Mouse (Mus musculus) heart, adult 11 months (tissue): ENCODE data around the gene Hmx1.

Source experiments
- DNase-seq: peaks from one replicate; pipeline ENCODE4 v3.0.0; 2022

Hmx1 gene

DNA sequence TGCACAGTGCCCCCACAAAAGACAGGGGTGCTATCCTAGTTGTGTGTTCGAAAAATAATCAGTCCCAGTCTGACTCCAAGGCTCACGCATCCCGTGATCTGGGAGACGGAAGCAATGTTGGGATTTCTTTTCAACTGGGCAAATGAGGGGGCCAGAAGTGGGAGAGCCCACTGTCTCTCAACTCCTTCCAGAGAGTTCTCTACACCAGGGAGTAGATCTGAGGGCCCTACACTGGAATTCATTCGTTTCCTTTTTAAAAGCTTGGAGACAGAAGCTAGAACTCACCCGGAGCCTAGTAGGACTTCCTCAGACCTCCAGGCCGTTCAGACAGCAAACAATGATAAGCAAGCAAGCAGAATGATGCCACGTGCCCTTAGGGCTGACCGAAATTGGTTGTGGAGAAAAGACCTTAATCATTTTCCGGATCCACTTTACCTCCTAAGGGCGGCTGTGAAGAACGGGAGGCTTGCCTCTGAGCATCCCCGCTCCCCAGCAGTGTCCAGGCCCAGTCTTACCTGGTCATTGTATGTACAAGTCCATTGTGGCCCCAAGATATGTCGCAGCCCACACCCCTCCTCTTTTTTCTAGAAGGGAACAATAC is 9.5 kb downstream of the Hmx1 start:
- no peak for DNase-seq

DNA sequence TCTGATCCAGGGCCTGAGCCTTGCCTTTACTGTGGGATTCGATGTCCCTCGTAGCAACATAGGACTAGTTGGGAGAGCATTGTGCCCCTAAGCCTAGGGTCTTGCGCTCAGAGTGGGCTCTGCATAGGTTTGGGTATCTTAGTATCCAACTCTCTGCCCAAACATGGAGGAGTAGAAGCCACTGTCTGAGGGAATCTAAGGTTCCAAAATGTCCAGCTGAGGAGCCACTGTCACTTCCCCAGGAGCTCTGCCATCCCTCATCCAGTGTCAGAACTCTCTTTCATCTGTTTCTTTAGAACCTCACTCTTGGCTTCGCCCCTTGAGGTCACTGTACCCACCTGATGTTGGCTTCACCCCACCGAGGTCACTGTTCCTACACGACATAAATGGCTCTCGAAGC is 10.2 kb downstream of the Hmx1 start:
- no peak for DNase-seq

DNA sequence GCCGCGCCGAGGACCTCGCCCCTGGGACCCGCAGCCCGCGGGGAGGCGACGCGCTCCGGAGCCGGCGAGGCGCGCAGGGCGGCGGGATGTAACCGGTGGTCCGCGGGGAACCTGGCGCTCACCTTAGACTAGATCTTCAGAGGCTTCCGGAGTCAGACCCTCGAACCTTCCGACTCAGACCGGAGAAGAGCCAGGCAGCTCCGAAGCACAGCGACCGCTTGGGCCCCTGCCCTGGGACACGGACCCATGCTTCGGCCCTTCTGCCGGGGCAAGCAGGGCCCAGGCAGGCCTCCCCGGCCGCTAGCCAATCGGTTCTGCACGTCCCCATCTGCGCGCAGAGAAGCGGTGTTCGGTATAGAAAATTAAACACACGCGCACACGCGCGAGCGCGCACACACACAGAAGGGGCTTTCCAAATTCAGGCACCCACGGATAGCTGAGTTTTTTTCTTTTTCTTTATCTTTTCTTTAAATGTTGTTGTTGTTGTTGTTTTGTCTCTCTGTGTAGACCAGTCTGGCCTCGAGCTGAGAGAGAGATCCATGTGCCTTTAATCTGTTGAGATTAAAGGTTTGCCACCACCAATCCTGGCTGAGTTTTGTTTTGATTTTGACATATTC is 10.9 kb downstream of the Hmx1 start:
- no peak for DNase-seq

DNA sequence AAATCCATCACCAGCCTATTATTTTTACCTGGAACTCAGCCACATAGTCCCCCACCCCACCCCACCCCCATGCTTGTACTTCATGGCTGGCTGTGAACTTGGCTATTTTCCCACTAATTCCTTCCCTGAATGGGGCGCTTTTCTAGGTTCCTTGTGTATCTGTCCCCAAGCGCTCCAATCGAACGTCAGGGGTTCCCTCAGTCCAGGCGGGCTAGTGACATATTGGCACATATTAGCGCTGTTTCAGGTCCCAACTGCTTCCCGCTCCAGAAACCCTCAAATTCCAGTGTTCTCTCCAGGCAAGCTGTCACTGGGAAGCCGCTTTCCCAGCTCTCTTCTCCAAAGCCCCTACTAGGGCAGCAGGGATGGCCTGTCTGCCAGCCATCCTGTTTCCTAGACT is 12.3 kb downstream of the Hmx1 start:
- DNase-seq = no peak

DNA sequence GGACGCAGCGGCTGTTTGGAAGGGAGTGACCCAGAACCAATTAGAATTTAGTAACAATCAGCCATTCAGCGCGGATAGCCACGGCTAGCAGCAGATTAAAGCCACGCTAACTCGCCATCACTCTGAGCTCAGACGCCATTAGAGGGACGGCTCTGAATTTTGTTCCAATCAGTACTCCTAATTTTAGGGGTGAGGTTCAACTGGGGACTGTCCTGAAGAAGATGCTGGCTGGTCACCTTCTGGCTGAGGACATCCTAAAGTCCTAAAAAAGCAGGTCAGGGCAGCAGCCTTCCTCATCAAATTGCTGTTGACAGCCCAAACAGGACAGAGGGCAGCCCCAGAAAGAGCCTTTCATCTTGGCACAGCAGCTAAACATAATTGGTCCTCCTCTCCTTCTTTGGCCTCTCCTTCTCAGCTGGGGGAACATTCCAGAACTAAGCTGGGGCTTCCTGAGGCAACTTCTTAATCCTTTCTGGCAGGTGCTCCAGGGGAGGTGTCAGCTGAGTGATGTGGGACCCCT is 18.6 kb downstream of the Hmx1 start:
- no peak for DNase-seq

DNA sequence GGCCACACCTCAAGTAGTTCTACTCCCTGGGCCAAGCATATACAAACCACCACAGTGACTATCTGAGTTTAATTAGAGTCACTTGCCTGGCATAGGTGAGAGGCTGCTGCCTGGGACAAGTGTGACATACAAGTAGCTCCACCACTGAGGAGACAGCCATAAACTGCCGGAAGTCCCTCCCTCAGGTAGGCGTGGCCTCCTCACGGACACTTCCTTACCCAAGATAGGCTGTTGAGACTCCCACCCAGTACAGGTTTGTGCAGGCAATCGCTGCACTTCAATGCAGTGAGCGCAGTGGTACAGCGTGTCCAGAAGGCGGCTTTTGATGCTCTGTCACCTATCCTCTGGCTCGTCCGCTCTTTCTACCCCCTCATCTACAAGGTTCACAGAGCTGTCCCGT is 22.1 kb downstream of the Hmx1 start:
- DNase-seq = no peak

DNA sequence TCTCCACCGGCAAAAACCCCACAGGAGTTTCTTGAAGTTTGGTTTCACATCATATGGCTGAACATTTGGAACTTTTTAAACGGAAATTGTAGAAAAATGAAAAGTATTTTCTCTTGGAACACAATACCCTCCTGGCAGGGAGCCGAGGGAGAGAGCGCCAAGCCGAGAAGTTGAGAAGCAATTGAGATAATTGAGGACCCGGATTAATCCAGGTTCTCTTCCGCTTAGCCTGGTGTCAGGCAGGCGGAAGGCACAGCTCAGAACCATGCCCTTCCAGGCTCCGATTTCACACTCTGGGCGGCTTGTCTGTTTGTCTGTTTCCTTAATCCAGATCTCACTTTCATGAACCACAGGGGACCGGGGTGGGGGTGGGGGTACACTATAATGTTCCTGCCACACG is 23.9 kb downstream of the Hmx1 start:
- no peak for DNase-seq

DNA sequence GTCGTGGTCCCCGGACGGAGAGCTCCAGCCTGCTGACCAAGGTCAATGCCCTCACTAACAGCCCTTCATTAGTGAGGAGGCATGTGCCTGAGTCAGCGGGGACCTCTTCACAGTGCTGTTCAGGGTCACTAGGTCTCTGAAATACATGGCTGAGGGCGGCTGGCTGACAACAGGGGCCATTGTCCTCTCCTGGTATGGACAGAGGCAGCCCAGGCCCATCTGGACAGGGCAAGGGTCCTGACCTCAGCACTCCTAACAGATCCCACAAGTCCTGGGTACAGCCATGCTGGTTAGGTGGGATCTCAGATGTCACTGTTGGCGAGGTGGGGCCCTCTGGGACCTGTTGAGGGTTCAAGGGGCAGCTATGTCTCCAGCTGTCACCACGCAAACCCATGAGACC is 28.8 kb downstream of the Hmx1 start:
- no peak for DNase-seq

DNA sequence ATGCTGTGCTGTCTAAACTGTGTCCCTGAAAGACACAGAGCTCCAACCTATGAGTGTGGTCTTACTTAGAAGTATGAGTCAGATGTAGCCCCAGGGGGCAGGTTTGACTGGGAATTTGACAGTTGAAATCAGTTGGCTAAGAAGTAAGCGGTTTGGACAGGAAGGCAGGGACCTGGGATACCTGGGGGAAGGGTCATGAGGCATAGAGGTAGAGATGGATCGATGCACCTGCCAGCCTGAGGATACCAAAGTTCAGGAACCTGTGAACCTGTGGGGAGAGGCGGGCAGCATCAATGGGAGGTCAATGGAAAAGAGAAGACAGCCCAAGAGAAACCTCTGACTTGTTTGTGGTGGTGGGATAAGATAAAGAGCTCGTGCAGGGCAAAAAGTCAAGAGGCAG is 32.7 kb downstream of the Hmx1 start:
- no peak for DNase-seq

DNA sequence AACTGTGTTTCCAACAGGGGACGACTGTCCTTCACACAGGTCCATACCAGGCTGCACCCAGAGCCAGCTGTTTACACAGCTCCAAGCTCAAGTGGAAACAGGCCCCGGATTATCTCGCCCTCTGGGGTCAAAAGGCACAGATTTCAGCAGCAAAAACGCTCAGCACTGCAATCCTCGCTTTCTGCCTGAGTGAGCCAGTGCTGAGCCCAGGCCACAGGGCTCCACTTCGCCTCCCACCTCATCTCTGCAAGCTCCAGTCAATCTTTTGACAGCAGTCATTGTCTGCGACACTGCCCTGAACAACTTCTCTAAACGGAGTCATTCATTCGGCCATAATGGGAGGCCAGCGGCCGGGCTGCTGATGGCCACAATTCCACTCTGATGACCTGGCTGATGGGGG is 36.3 kb downstream of the Hmx1 start:
- no peak for DNase-seq

DNA sequence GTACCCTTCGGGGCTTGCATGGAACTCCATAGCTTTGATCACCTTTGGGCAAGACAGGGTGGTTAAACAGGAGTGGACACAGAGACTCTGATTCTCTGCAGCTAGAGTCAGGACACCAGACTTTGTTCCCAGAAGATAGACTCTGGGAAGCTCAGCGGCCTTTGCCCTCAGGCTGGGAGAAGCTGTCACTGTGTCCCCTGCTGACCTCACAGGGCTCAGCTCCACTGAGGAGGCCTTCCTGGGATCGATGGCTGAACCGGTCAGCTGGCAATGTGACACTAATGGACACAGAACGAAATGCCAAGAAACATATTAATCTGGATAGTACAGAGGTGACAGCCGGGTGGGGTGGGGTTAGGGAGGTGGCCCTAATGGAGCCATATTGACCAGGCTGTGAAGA is 39.0 kb downstream of the Hmx1 start:
- no peak for DNase-seq

DNA sequence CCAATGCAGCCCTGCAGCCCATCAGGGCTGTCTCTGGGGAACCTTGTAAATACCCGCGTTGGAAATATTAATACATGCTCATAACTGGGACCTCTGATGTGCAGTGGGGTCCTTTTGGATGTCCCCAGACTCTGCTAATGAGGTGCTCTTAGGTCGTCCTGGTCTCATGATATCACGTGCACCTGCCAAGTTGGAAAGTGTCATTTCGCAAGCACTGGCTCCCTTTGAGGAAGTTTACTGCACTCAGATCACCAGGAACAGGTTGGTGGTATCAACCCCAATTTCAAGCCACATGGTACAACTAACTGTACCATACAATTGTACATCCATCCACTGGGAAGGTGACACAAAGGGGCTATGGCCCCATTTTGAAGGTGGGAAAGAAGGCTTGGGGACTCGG is 39.5 kb downstream of the Hmx1 start:
- DNase-seq = no peak

DNA sequence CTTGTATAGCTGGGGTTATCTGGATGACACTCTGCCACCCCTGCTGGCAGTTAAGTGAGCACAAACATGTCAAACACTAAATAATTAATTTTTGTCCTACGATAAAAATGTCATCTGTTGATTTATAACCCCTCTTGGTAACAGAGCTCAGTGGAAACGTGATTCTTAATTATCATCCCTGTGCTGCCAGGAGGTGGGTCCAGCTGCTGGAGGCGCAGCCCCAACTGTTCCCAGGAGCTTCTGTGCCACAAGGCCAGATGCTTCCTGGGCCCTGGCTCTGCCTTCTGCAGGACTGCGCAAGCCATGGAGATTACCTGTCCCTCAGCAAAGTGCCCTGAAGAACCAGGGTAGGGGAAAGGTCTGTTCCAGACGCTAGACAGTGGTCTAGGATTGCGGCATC is 43.2 kb downstream of the Hmx1 start:
- DNase-seq = no peak

DNA sequence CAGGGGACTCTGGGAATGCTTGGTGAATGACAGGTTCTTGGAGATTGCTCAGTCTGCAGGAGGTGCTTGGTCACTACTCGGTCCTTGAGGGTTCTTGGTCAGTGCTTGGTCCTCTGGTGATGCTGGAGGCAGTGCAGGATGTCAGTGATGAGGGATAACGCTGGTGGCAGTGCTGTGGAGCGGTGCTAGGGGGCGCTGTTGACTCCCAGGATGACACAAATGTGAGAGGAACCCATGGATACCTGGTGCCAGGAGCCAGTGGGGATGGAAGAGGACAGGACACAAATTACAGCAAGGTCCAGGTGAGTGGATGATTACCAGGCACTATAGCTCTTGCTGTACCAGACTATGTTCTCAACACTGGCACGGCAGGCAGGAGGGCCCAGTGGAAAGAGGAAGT is 45.1 kb downstream of the Hmx1 start:
- DNase-seq = no peak

DNA sequence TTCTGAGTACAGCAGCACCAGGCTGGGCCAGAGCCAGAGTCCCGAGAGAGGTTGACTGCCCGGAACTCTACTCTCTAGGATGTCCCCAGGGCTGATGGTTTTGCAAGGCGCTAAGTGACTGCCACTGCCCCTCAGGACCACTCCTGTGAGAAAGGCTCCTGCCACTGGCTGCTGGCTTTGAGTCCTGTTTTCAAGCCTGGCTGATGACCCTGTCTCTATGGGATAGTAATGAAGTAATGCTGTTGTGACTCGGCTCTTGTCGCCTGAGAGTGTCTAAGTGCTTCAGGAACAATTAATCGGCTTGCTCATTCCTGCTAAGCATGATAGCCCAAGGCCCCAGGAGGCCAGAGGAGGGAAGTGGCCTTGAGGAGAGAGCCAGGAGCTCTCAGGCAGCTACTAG is 45.8 kb downstream of the Hmx1 start:
- no peak for DNase-seq

DNA sequence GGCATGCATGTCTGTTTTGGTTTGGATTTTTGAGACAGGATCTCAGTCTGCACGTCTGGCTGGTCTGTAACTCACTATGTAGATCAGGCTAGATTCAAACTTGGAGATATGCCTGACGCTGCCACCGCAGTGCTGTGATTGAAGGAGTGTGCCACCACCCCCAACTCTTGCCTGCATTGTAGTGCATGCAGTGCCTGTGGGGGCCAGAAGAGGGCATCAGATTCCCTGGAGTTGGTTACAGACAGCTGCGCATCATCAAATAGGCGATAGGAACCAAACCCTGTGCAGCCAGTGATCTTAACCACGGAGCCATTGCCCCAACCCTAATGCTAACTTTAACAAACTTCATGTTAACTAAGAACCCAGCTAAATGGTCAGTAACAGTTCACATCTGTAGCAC is 49.9 kb downstream of the Hmx1 start:
- DNase-seq = no peak

DNA sequence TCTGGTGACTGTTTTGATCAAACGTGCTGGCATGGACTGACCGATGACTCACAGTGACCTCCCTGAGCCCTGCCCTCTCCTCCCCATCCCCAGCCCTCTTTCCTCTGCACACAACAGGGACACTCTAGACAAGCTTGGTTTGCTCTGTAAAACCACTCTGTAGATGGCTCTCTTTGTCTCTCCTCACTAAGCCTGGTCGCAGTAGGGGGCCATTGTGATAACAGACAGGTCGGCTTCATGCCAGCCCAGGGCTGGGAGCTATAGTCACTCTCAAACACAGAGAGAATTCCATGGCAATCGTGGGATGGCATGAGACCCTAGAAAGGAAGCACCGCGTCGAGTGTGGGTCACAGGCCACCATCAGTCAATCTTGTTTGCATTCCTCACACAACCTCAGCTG is 51.6 kb downstream of the Hmx1 start:
- DNase-seq = no peak

DNA sequence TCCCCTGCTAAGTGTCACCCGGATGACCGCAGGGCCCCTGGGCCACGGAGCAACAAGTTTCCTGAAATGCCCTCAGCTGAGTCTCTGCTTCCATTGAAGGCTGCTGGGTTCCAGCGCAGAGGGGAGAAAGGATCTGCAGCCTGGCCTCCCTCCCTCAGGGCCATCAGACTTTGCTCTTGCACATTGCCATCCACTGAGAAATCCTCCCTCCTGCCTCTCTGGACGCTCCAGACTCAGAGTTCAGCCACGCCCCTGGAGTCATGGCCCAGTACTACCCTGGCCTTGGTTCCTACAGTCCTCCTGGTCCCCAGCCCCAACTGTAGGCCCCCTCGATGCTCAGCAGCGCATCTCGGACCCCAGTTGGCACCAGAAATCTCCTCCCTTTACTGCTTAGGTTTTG is 52.5 kb downstream of the Hmx1 start:
- DNase-seq = no peak

DNA sequence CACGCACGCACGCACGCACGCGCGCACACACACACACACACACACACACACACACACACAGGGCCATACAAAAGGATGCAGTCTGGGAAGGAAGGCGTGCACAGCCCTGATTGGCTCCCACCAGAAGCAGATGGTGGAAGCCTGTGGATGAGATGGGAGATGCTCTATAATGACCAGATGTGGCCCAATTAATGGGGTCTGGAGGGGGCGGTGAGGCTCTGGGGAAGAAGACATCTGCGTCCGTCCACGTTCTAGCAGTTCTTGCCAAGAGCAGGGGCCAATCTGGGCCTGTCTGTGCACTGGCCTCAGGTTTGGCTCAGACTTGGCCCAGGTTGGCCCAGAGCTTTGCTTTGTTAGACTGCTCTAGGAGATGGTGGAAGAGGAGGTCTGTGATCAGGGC is 55.8 kb downstream of the Hmx1 start:
- DNase-seq = no peak

DNA sequence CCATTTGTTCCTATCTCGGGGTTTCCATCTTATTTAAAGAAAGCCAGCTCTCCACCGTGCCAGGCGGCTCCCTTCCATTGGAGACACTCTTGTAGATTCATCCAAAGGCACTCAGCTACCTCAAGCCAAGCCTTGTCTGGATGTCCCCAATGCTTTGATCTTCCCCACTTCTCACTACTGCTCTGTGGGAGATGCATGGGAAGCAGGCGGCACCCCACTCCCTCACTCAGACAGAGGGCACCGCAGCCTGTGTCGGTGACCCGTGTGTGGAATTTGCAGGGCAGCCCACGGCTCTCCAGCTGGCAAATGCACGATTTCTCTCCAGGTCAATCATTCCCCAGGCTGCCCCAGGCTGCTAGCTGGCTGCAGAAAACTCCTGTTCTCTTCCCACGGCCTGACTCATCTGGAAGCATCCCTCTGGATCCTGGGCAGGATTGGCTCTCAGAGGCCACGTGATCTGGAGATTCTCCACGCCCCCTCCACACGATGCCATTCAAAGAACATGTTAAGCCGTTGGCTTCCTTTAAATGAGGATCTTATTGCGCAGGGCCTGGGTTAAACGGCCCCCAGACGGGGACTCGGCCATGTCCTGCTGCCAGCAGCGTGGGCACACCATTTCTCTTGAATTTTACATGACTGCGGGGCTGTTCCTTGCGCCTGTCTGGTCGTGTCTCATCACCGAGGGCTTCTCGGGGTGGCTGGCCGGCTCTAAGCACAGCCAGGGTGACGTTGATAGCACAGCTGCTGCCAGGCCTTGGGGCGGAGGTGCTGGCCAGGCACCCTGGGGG is 58.9 kb downstream of the Hmx1 start:
- DNase-seq = no peak
